Mouse (Mus musculus): Measurements from ENCODE around the gene Atp12a. TPM values are rescaled to one million over a fixed set of nuclear protein-coding genes. Genes with fewer than 3 reads are reported as not detected.
A peak's percentile ranks its signal among the peaks of the same experiment; 100 is the strongest.

Gene Atp12a
- not detected in 2 replicates for polyA plus RNA-seq (2012; ENCODE audit: insufficient read depth, low replicate concordance)

DNA sequence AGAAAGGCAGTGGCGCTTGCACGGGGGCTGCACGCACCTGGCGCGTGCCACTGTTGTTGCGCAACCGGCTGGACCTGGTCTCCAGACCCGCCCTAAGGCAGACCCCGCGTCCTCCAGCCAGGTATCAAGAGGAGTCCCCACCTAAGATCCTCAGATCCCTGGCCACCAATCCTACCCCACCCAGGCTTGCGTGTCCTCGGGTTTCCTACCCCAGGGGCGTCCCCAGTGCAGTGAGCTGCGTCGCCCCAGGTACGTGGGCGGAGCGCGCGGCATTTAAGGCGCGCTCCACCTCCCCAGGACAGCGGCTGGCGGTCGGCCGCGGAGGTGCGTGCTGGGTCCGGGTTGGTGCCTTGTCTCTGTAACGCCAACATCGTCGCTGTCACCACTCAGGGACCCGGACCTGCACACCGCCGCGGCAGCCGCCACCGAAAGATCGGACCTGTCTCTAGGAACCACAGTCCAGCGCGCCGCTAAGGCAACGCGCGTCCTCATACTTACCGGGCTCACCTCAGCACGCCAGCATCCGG is at the start of gene Atp12a:
Gene Atp12a, plus strand, starts transcription at position 358 of the 527 bp plus-strand sequence.
- Histone ChIP-seq H3K9me3 (no peaks in the 10 kb centered on the region), H3K4me3 (replicated peaks) (peak within 1 kb of the TSS; percentile 21), H3K27me3 (replicated peaks) (peaks cover 75% of the 10 kb centered on the region), H3K4me1 (peaks cover 7% of the 10 kb centered on the region; the same call in 1 of the 2 replicates), H3K36me3 (replicated peaks; ENCODE audit: low read length) (no peaks in the 10 kb centered on the region)
- TF ChIP-seq FLI1 (IDR thresholded peaks at IDR 0.05; ENCODE audit: low read length) = no peak
- no peak for TF ChIP-seq GATA1 (IDR thresholded peaks at IDR 0.05; ENCODE audit: borderline replicate concordance, low read length)

- peaks cover 14% of the 10 kb centered on the region for H3K27me3 ChIP-seq (replicated peaks)
- H3K9me3 ChIP-seq = no peaks in the 10 kb centered on the region
- no peak overlapping the region for H3K4me3 ChIP-seq (replicated peaks)
- no peak for TF ChIP-seq GATA1 (IDR thresholded peaks at IDR 0.05; ENCODE audit: borderline replicate concordance, low read length)
- no peak for TF ChIP-seq FLI1 (IDR thresholded peaks at IDR 0.05; ENCODE audit: low read length)
- H3K4me1 ChIP-seq = peaks cover 6% of the 10 kb centered on the region
- H3K36me3 ChIP-seq (replicated peaks; ENCODE audit: low read length) = no peaks in the 10 kb centered on the region
Observed at GRCm38 (mm10) chr14:56315519-56315918, 49.3 kb upstream of the Atp12a start.

GRCm38 (mm10) chr14:56316333-56316732 is 48.5 kb upstream of the Atp12a start:
- Histone ChIP-seq H3K27me3 (replicated peaks) (peaks cover 15% of the 10 kb centered on the region), H3K36me3 (replicated peaks; ENCODE audit: low read length) (no peaks in the 10 kb centered on the region), H3K4me3 (replicated peaks) (no peak overlapping the region), H3K9me3 (no peaks in the 10 kb centered on the region), H3K4me1 (peaks cover 6% of the 10 kb centered on the region)
- TF ChIP-seq FLI1 (IDR thresholded peaks at IDR 0.05; ENCODE audit: low read length) (no peak), GATA1 (IDR thresholded peaks at IDR 0.05; ENCODE audit: borderline replicate concordance, low read length) (no peak)

DNA sequence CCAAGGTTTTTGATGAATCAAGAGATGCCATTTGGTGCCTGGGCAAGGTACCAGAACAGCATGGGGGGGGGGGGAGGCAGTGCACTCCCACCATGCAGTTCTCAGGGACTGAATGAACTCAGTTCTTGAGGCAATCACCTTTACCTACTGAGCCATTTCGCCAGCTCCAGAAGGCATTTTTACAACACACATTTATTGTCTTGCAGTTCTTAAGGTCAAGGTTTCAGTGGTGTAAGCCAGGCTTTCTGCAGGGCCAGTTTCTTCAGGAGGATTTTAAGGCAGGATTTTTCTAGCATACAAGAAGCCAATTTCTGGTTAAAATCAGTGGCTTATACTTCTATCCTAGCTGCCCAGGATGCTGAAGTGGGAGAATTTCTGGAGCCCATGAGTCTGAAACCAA is 41.9 kb upstream of the Atp12a start:
- H3K9me3 ChIP-seq = no peaks in the 10 kb centered on the region
- peaks cover 11% of the 10 kb centered on the region for H3K27me3 ChIP-seq (replicated peaks)
- H3K36me3 ChIP-seq (replicated peaks; ENCODE audit: low read length) = no peaks in the 10 kb centered on the region
- TF ChIP-seq FLI1 (IDR thresholded peaks at IDR 0.05; ENCODE audit: low read length) (no peak), GATA1 (IDR thresholded peaks at IDR 0.05; ENCODE audit: borderline replicate concordance, low read length) (no peak)
- no peaks in the 10 kb centered on the region for H3K4me1 ChIP-seq
- H3K4me3 ChIP-seq (replicated peaks) = no peak overlapping the region

DNA sequence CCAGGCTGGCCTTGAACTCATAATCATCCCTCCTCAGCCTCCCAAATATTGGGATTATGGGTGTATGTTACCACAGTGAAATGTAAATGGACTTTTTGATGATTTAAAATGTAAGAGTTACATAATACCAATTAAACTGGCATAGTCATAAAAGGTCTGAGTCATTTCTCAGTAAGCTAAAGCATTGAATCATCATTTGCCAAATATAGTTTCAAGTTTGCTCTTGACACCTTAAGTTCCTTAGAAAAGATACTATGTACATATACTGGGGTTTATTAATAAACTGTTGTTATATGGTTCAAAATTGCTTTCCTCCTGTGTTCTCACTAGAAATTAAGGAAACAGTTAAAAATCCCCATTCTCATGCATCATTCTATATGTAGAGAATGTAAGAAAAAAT is 39.8 kb upstream of the Atp12a start:
- peaks cover under 1% of the 10 kb centered on the region; the same call in 1 of the 2 replicates for H3K9me3 ChIP-seq
- no peak overlapping the region for H3K4me3 ChIP-seq (replicated peaks)
- peaks cover 13% of the 10 kb centered on the region for H3K27me3 ChIP-seq (replicated peaks)
- no peaks in the 10 kb centered on the region for H3K36me3 ChIP-seq (replicated peaks; ENCODE audit: low read length)
- no peak for TF ChIP-seq GATA1 (IDR thresholded peaks at IDR 0.05; ENCODE audit: borderline replicate concordance, low read length)
- TF ChIP-seq FLI1 (IDR thresholded peaks at IDR 0.05; ENCODE audit: low read length) = no peak
- no peaks in the 10 kb centered on the region for H3K4me1 ChIP-seq

DNA sequence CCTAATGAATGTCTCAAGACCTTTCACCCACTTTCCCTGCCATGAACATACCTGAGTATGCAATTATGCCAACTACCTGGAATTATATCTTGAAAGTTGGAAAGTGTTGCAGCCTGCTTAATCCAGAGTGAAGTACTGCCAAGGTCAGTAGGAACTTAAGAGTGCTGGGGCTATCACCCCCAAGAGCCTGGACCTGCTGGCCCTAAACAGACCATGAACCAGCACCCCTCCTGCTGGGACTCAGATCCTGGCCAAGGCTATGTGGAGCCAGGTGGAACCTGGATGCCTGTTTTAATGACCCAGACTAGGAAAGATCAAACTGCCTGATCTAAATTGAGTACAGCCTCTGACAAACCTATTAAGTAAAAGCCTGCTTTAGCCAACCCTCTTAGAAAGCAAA is 31.2 kb upstream of the Atp12a start:
- H3K4me3 ChIP-seq (replicated peaks) = no peak overlapping the region
- H3K27me3 ChIP-seq (replicated peaks) = peaks cover 9% of the 10 kb centered on the region
- TF ChIP-seq FLI1 (IDR thresholded peaks at IDR 0.05; ENCODE audit: low read length) = no peak
- TF ChIP-seq GATA1 (IDR thresholded peaks at IDR 0.05; ENCODE audit: borderline replicate concordance, low read length) = no peak
- no peaks in the 10 kb centered on the region for H3K4me1 ChIP-seq
- no peaks in the 10 kb centered on the region for H3K36me3 ChIP-seq (replicated peaks; ENCODE audit: low read length)
- peaks cover 6% of the 10 kb centered on the region; the same call in 1 of the 2 replicates for H3K9me3 ChIP-seq

DNA sequence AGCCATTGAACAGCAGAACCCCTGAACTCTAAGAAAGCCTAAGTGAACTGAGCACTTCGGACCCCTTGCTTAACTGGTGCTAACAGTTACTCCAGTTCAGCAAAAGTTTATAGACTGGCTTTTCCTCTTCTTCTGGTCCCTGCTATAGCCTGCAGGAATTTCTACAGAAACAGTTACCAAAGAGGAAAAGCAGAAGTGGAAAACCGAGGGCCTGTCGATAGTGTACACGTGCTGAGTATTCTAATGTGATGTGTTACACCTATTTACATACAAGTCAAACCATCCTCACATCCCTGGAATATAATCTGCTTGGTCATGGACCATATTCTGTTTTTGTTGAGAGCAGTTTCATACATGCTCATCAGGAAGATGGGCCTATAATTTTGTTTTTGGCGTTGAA is 30.4 kb upstream of the Atp12a start:
- peaks cover 6% of the 10 kb centered on the region; the same call in 1 of the 2 replicates for H3K9me3 ChIP-seq
- no peaks in the 10 kb centered on the region for H3K4me1 ChIP-seq
- H3K27me3 ChIP-seq (replicated peaks) = peaks cover 4% of the 10 kb centered on the region
- TF ChIP-seq FLI1 (IDR thresholded peaks at IDR 0.05; ENCODE audit: low read length) = no peak
- TF ChIP-seq GATA1 (IDR thresholded peaks at IDR 0.05; ENCODE audit: borderline replicate concordance, low read length) = no peak
- no peak overlapping the region for H3K4me3 ChIP-seq (replicated peaks)
- no peaks in the 10 kb centered on the region for H3K36me3 ChIP-seq (replicated peaks; ENCODE audit: low read length)

DNA sequence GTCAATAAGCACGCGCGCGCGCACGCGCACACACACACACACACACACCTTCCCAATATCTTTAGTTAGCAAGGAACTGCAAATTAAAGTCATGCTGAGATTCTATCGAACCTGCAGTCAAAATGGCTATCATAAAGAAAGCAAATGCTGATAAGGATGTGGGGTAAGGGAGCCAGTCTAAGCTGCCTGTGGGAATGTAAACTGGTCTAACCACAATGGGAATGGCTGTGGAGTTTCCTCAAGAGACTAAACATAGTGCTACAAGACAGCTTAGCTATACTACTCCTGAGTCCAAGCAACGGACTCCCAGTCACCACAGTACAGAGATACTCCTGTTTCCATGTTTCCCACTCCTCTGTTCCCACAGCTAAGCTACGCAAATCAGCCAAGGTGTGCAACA is 28.8 kb upstream of the Atp12a start:
- H3K4me3 ChIP-seq (replicated peaks) = no peak overlapping the region
- H3K4me1 ChIP-seq = no peaks in the 10 kb centered on the region
- TF ChIP-seq FLI1 (IDR thresholded peaks at IDR 0.05; ENCODE audit: low read length) = no peak
- no peak for TF ChIP-seq GATA1 (IDR thresholded peaks at IDR 0.05; ENCODE audit: borderline replicate concordance, low read length)
- H3K27me3 ChIP-seq (replicated peaks) = peaks cover 2% of the 10 kb centered on the region
- no peaks in the 10 kb centered on the region for H3K9me3 ChIP-seq
- H3K36me3 ChIP-seq (replicated peaks; ENCODE audit: low read length) = no peaks in the 10 kb centered on the region

DNA sequence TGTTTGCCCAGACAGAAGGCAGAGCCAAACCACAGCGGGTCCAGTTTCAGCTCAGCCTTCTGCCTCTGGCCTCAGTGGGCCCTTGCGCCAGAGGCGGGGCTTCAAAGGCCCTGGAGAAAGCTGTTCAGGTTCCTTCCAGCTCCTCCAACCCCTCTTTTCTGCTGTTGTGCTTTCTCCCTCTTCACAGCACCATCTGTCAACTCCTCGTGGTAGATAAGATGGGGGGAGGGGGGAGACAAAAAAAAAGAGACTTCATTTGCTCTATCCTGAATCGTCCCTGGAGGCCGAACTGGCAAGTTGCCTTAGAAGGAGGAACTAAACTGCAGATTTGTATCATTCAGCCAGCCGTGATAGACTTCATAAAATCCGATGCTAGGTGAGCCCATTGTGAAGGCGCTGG is 27.8 kb upstream of the Atp12a start:
- no peaks in the 10 kb centered on the region for H3K36me3 ChIP-seq (replicated peaks; ENCODE audit: low read length)
- no peak overlapping the region for H3K4me3 ChIP-seq (replicated peaks)
- H3K4me1 ChIP-seq = no peaks in the 10 kb centered on the region
- H3K9me3 ChIP-seq = no peaks in the 10 kb centered on the region
- H3K27me3 ChIP-seq (replicated peaks) = peaks cover 2% of the 10 kb centered on the region
- TF ChIP-seq GATA1 (IDR thresholded peaks at IDR 0.05; ENCODE audit: borderline replicate concordance, low read length) (no peak), FLI1 (IDR thresholded peaks at IDR 0.05; ENCODE audit: low read length) (no peak)

DNA sequence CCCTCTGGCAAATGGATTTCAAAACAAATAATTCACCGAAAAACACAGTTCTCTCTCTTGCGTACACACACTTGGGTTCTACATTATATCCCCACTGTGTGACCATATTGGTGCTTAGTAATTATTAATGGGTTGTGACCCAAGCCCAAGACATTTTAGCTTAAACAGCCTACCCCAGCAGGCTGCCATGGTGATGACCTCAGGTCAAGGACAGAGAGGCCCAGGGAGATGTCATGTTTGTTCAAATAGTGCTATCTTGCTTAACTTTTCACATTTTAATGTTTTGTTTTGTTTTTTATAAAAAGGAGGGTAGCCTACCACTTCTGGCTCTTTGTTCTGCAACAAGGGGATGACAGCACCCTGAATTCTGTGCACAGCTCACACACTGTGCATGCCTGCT is 27.2 kb upstream of the Atp12a start:
- no peak overlapping the region for H3K4me3 ChIP-seq (replicated peaks)
- no peak for TF ChIP-seq GATA1 (IDR thresholded peaks at IDR 0.05; ENCODE audit: borderline replicate concordance, low read length)
- no peak for TF ChIP-seq FLI1 (IDR thresholded peaks at IDR 0.05; ENCODE audit: low read length)
- H3K9me3 ChIP-seq = no peaks in the 10 kb centered on the region
- no peaks in the 10 kb centered on the region for H3K4me1 ChIP-seq
- H3K27me3 ChIP-seq (replicated peaks) = peaks cover 2% of the 10 kb centered on the region
- H3K36me3 ChIP-seq (replicated peaks; ENCODE audit: low read length) = no peaks in the 10 kb centered on the region
